Mouse (Mus musculus) spleen, adult 2 months (tissue): Measurements from ENCODE around the gene Vps37b.

Experiments used
- CTCF ChIP-seq: fragments of 200-500 bp; IDR thresholded peaks from 2 replicates; pipeline ENCODE4 v1.5.1; 2011; ENCODE audit warnings: mild to moderate bottlenecking, inconsistent platforms; ENCODE audit not compliant: insufficient read depth, insufficient read length, insufficient replicate concordance; ENCODE audit errors: extremely low read depth
- POLR2A ChIP-seq: fragments of 200-500 bp; IDR thresholded peaks from 2 replicates; pipeline ENCODE4 v1.6.1; 2011; ENCODE audit warnings: low read depth, low read length, inconsistent platforms

DNA sequence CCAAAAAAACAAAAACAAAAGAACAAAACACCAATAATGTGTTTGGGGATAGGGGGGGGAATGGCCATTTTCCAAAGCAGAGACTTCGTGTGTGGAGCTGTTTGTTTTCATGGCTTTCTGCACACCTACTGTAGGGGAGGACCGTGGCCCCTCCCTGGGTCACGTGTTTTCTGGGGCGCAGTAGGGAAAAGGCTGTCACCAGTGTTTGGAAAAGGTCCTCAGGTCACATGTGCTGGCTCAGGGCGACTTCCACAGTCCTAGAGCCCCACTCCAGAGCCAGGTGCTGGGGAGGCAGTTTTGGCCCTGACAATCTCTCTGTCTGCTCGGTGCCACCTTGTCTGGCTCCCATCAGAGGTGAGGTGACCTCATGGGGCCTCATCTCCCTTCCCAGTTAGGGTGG, 36.7 kb downstream of the Vps37b start:
- TF ChIP-seq CTCF = no peak
- TF ChIP-seq POLR2A = no peak
